Mouse (Mus musculus) megakaryocyte, embryonic 14.5 days (primary cell): ENCODE data around the gene Gprc5a.

ENCODE experiments used
- FLI1 ChIP-seq: IDR thresholded peaks from 2 replicates; pipeline ENCODE4 v1.6.1; 2012; ENCODE audit warnings: low read length, inconsistent platforms, mixed read lengths
- GATA1 ChIP-seq: IDR thresholded peaks from 3 replicates; pipeline ENCODE4 v1.6.1; 2012; ENCODE audit warnings: mixed read lengths, low read length, inconsistent platforms, borderline replicate concordance

- TF ChIP-seq GATA1, result no peak
- TF ChIP-seq FLI1, result no peak
Measured at GRCm38 (mm10) chr6:135087721-135088451, 22.4 kb downstream of the Gprc5a start.
